Mouse (Mus musculus): ENCODE measurements around the gene Fmnl3. TPM values are rescaled to one million over a fixed set of nuclear protein-coding genes. Genes with fewer than 3 reads are reported as not detected.

Fmnl3 gene
- total RNA-seq, 2 experiments from 2014 or later: 40.3 to 43.0 TPM

GRCm38 (mm10) chr15:99344961-99345360 lies 25.3 kb downstream of the Fmnl3 start:
- no peak for DNase-seq
- intact Hi-C loops (cut with DNase I): no loop called here

GRCm38 (mm10) chr15:99344148-99344870 lies 26.0 kb downstream of the Fmnl3 start:
- intact Hi-C loops (cut with DNase I): no loop called here
- peak; percentile 68 to 77 for DNase-seq

- peak; percentile 83 to 85 for DNase-seq
- intact Hi-C loops (cut with DNase I): no loop called here
Observed at GRCm38 (mm10) chr15:99343414-99344147, 26.7 kb downstream of the Fmnl3 start.

- DNase-seq: no peak
- intact Hi-C loops (cut with DNase I): no loop called here
Observed at GRCm38 (mm10) chr15:99342194-99342981, 27.9 kb downstream of the Fmnl3 start.

- no peak for DNase-seq
- intact Hi-C loops (cut with DNase I): no loop called here
Observed at GRCm38 (mm10) chr15:99341102-99341501, 29.2 kb downstream of the Fmnl3 start.

GRCm38 (mm10) chr15:99339669-99340068 lies 30.6 kb downstream of the Fmnl3 start:
- intact Hi-C loops (cut with DNase I): no loop called here
- no peak for DNase-seq

- no peak for DNase-seq
- intact Hi-C loops (cut with DNase I): no loop called here
Observed at GRCm38 (mm10) chr15:99338916-99339315, 31.4 kb downstream of the Fmnl3 start.

GRCm38 (mm10) chr15:99335801-99336320 lies 34.4 kb downstream of the Fmnl3 start:
- intact Hi-C loops (cut with DNase I): no loop called here

GRCm38 (mm10) chr15:99334500-99334899 lies 35.8 kb downstream of the Fmnl3 start:
- DNase-seq: no peak
- intact Hi-C loops (cut with DNase I): no loop called here

More at GRCm38 (mm10) chr15:99335801-99336320, 34.4 kb downstream of the Fmnl3 start:
- no peak for DNase-seq

- intact Hi-C loops (cut with DNase I): loop anchor here (1.0 to 2.0 kb wide), 2 partner anchors 16 to 37 kb away; partner anchors contain the start of gene Fmnl3
- DNase-seq: peak; percentile 78 to 79
Observed at GRCm38 (mm10) chr15:99333676-99334065, 36.6 kb downstream of the Fmnl3 start.

GRCm38 (mm10) chr15:99332921-99333675 lies 37.2 kb downstream of the Fmnl3 start:
- peak; percentile 91 to 92 for DNase-seq
- intact Hi-C loops (cut with DNase I): loop anchor here (1.0 to 2.0 kb wide), 2 partner anchors 16 to 38 kb away; partner anchors contain the start of gene Fmnl3

- no peak for DNase-seq
- intact Hi-C loops (cut with DNase I): loop anchor here (2.0 kb wide), 1 partner anchor 39 kb away; the partner anchor contains the start of gene Fmnl3
Observed at GRCm38 (mm10) chr15:99332111-99332510, 38.2 kb downstream of the Fmnl3 start.

GRCm38 (mm10) chr15:99331341-99331740 lies 38.9 kb downstream of the Fmnl3 start:
- intact Hi-C loops (cut with DNase I): no loop called here
- DNase-seq: no peak

- DNase-seq: no peak
- intact Hi-C loops (cut with DNase I): no loop called here
Observed at GRCm38 (mm10) chr15:99330324-99330723, 40.0 kb downstream of the Fmnl3 start.

- no peak for DNase-seq
- intact Hi-C loops (cut with DNase I): no loop called here
Observed at GRCm38 (mm10) chr15:99328011-99328410, 42.3 kb downstream of the Fmnl3 start.

GRCm38 (mm10) chr15:99326959-99327358 lies 43.3 kb downstream of the Fmnl3 start:
- no peak for DNase-seq
- intact Hi-C loops (cut with DNase I): no loop called here

GRCm38 (mm10) chr15:99326407-99326806 lies 43.9 kb downstream of the Fmnl3 start:
- DNase-seq: no peak
- intact Hi-C loops (cut with DNase I): no loop called here

GRCm38 (mm10) chr15:99325598-99325997 lies 44.7 kb downstream of the Fmnl3 start:
- no peak for DNase-seq
- intact Hi-C loops (cut with DNase I): no loop called here

GRCm38 (mm10) chr15:99324151-99324550 lies 46.1 kb downstream of the Fmnl3 start:
- DNase-seq: no peak
- intact Hi-C loops (cut with DNase I): loop anchor here (5.0 kb wide), 1 partner anchor 143 kb away; no protein-coding TSS in a partner anchor

GRCm38 (mm10) chr15:99320978-99321377 lies 49.3 kb downstream of the Fmnl3 start:
- intact Hi-C loops (cut with DNase I): loop anchor here (5.0 kb wide), 1 partner anchor 146 kb away; no protein-coding TSS in a partner anchor
- no peak for DNase-seq
